Mouse (Mus musculus): ENCODE results near the gene Fam83g.

- peak; percentile 23; the same call in 1 of the 2 replicates for TF ChIP-seq CTCF (IDR thresholded peaks at IDR 0.05; ENCODE audit: low read depth, low read length)
- no peak for TF ChIP-seq POLR2AphosphoS5 (IDR thresholded peaks at IDR 0.05; ENCODE audit: insufficient replicate concordance, low read depth, low read length)
- no peak for TF ChIP-seq GATA1 (IDR thresholded peaks at IDR 0.05; ENCODE audit: borderline replicate concordance, low read length)
- no peak for TF ChIP-seq TAL1 (conservative IDR thresholded peaks at IDR 0.05; ENCODE audit: low read depth, low read length)
- TF ChIP-seq GATA2 (IDR thresholded peaks at IDR 0.05; ENCODE audit: borderline replicate concordance, low read depth, low read length): no peak
Observed at GRCm38 (mm10) chr11:61665991-61666799, 17.7 kb upstream of the Fam83g start.
